Mouse (Mus musculus) ZHBTc4 (cell line): ENCODE results near the gene Lpin2.
A peak's percentile ranks its signal among the peaks of the same experiment; 100 is the strongest.

Experiments used
- DNase-seq: peaks from one replicate; pipeline ENCODE4 v3.0.0-alpha.2; 2011; ENCODE audit warnings: low read depth, low spot score

Lpin2 gene

DNA sequence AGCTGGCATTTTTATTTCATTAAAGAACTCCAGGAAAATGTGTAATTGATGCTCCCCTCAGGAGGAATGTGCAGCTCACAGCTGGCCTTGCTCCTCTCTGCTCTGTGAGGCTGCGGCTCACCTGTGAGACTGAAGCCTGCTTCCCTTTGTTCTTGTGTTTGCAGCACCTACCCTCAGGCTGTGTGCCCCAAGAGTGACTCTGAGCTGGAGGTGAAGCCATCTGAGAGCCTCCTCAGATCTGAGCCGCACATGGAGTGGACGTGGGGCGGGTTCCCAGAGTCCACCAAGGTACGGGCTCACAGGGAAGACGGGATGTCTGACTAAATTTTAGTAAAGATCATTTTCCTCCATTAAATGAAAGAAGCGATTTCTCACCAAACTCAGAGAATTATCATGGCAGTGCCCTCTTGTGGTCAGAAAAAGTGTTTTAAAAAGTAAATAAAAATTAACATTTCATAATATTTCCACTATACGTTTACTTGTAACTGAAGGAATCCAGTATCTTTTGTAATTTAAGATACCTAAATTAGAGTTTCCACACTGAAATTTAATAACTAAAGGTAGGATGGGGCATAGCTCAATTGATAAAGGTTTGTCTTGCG, 47.8 kb downstream of the Lpin2 start:
- DNase-seq, result no peak

DNA sequence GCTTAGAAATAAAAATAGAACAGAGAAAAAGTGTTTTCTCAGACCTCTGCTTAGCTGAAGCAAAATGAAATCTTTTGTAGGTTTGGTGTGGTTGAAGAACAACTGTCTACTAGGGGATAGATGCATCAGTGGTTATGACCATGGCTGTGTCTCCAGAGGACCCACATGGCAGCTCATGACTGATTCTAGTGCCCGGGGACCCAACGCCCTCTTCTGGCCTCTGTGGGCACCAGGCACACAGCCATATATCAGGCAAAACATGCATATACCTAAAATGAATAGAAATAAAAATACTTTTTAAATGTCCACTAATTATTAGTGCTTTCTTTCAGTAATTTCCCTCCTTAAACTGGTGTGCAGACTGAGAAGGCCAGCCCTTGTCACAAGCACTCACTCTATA, 49.6 kb downstream of the Lpin2 start:
- DNase-seq, result no peak

DNA sequence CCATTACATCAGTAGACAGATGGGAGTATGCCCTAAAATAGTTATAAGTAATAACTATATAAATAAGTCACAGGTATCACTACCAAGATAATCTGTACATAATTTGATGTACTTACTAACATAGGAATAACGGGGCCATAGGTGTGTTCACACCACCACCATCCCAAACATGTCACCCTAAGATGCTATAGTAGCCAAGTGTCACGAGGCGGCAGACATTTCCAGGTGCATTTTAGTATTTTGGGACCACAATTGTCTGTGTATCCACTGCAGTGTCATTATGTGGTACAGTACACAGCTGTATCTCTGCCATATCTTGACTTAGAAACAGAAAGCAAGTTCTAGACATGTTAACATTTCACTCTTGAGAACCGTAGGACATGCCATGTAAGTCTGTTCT, 50.9 kb downstream of the Lpin2 start:
- no peak for DNase-seq

DNA sequence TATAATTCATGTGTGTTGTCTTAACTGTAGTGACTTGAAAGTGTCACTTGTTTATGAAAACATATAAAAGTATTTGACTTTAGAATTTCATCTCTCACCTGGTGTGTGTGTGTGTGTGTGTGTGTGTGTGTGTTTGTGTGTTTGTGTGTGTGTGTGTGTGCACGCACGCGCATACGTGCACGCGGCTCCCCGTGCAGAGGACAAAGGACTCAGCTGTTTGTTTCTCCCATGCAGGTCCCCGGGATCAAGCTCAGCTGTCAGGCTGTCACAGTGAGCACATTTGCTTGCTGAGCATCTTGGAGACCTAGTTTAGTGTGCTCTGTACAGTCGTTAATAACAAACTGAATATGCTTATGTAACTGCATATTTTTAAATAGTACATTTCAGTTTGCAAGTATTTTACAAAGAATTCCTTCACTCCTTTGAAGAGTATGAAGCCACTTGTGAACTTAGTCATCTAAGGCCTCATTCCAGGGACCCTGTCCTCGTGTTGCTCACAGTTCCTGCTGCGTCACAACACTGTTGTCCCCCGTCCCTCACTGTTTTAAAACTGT, 51.8 kb downstream of the Lpin2 start:
- DNase-seq, result no peak

GRCm38 (mm10) chr17:71235229-71235958, 53.0 kb downstream of the Lpin2 start:
- no peak for DNase-seq

- DNase-seq, result no peak
Observed at GRCm38 (mm10) chr17:71238494-71238893, 56.1 kb downstream of the Lpin2 start.

- no peak for DNase-seq
Observed at GRCm38 (mm10) chr17:71240811-71241210, 58.5 kb downstream of the Lpin2 start.

DNA sequence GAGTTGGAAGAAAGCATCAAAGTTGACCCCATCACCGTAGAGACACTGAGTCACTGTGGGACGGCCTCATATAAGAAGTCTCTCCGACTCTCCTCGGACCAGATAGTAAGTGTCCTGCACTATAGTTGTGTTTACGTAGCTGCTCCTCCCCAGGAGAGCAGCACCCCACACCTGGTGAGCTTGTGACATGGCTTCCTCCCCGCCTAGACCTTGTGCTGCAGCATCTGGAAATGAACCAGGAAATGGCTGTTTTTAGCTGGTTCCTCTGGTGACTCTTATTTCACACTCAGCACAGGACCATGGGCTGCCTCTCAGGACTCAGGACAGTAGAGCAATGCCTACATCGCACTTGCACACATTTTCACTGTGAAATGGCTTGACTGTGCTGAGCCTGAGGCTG, 60.3 kb downstream of the Lpin2 start:
- DNase-seq, result no peak

GRCm38 (mm10) chr17:71245133-71245532, 62.8 kb downstream of the Lpin2 start:
- no peak for DNase-seq

GRCm38 (mm10) chr17:71246022-71246421, 63.7 kb downstream of the Lpin2 start:
- no peak for DNase-seq

- DNase-seq, result no peak
Observed at GRCm38 (mm10) chr17:71248963-71249362, 66.6 kb downstream of the Lpin2 start.

DNA sequence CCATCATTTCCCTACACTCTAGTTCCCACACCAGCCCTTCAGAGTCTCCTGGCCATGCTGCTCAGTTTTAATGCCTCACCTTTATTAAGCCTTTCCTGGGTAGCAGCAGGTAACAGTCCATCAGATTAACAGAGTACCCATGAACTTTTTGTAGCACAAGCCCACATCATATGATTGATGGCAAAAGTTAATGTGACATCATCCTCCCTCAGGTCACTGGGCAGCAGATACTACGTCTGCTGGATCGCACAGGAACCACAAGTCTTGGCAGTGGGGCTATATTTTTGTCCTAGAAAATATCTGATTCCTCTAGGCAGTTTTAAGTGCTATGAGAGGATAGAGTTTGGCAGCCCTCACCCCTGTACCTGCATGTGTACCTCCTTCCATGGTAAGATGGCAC, 67.7 kb downstream of the Lpin2 start:
- no peak for DNase-seq

DNA sequence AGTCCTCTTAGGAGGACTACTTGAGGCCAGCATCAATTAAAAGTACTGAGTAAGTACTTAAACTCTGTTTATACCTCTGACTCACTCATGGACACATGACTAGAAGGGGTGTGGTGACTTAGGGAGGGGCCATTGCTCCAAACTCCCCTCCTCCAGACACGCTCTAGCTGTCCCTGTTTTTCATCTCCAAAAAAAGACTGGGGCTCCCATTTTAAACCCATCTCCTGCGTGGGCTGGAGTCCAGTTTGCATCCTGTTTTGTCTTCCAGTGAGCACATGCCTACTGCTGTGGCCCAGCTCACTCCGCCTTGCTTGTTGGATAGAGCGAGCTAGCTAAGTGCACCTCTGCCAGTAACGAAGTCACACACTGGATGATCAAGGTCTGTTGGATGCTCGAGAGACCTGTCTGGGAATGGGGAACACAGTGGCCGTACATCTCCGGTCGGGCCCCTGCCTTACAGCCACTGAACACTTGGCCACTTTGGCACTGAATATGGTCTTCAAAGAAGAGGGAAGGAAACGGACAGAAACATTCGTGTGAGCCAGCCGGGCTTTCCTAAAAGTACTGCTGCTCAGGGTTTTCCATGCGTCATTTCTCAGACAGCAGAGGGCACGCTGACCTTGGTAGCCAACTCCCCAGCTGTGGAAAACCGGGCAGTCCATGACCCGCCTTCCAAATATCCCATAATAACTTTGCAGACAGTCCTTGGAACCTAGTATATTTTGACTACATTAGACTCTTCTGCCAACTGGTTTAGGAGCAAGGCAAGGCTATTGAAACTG, 68.7 kb downstream of the Lpin2 start:
- no peak for DNase-seq

GRCm38 (mm10) chr17:71251601-71252001, 69.2 kb downstream of the Lpin2 start:
- DNase-seq, result peak; percentile 15

DNA sequence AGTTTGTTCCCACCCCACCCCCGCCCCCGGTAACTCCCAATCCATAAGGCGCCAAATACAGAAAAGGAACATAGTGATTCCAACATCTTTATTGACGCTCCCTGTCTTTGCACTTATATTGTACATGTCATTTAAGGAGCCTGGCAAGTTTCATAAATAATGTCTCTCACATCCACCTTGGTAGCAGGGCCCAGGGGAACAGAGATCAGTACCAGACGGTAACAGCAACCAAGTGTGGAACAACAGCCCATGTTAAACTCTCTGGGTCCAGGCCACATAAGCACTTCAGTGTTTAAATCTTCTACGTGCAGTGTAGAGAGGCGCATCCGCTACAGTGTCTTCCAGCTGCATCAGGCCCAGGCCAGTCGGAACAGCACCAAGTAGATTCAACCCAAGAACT, 69.7 kb downstream of the Lpin2 start:
- DNase-seq, result no peak

GRCm38 (mm10) chr17:71253391-71253790, 71.0 kb downstream of the Lpin2 start:
- DNase-seq, result no peak

GRCm38 (mm10) chr17:71254106-71254505, 71.7 kb downstream of the Lpin2 start:
- no peak for DNase-seq

DNA sequence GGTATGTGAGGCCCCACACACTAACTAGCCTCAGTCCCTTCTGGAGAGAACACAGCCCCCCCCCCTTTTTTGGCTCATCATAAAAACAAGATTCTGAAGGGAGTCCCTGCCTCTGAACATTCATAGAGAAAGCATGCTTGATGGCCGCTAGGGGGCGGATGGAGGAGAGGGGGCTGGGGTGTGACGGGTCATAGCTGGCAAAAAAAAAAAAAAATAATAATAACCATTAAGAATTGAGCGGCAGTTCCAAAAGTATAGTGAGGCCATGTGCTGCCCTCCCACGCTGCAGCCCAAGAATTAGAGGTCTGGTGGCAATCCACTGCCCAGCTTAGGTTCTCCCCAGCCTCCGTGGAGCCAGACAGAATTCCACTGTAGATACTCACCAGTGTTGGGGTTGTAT, 72.4 kb downstream of the Lpin2 start:
- DNase-seq, result peak; percentile 56

- peak; percentile 29 for DNase-seq
Observed at GRCm38 (mm10) chr17:71256068-71256615, 73.8 kb downstream of the Lpin2 start.

GRCm38 (mm10) chr17:71256806-71257536, 74.6 kb downstream of the Lpin2 start:
- DNase-seq, result no peak

- peak; percentile 39 for DNase-seq
Observed at GRCm38 (mm10) chr17:71259727-71260126, 77.4 kb downstream of the Lpin2 start.
